Mouse (Mus musculus) forebrain, postnatal 0 days (tissue): ENCODE measurements at regions not wholly inside any gene's neighbourhood (a gene's known extent, or its start where the extent isn't known, plus 50 kb on each side); places are given as distances from the start of the nearest gene placed in this dataset.
A peak's percentile ranks its signal among the peaks of the same experiment; 100 is the strongest.

Source experiments
- ATAC-seq: fragments of 200-750 bp; cut with Nextera tagmentation; 2 replicates; pipeline ENCODE4 v1.8.0; 2017; ENCODE audit warnings: mild to moderate bottlenecking, moderate library complexity
- DNase-seq: peaks from one replicate; pipeline ENCODE4 v3.0.0-alpha.2; 2015
- H3K27ac ChIP-seq: fragments of 300-500 bp; sonication (generic); 2 replicates; pipeline ENCODE4 v1.5.1; 2014; ENCODE audit warnings: low read depth, mild to moderate bottlenecking, antibody characterized with exemption, low read length, moderate library complexity, mixed read lengths
- H3K27me3 ChIP-seq: fragments of 300-500 bp; sonication (generic); 2 replicates; pipeline ENCODE4 v1.6.1; 2014; ENCODE audit warnings: mild to moderate bottlenecking, low read length, mixed read lengths; ENCODE audit not compliant: insufficient read depth
- H3K36me3 ChIP-seq: fragments of 300-500 bp; sonication (generic); 2 replicates; pipeline ENCODE4 v1.6.1; 2014; ENCODE audit warnings: mild to moderate bottlenecking, moderate library complexity; ENCODE audit not compliant: insufficient read depth
- H3K4me1 ChIP-seq: fragments of 300-500 bp; sonication (generic); 2 replicates; pipeline ENCODE4 v1.6.1; 2014; ENCODE audit warnings: antibody characterized with exemption; ENCODE audit not compliant: insufficient read depth
- H3K4me2 ChIP-seq: fragments of 300-500 bp; sonication (generic); 2 replicates; pipeline ENCODE4 v1.6.1; 2014; ENCODE audit warnings: low read depth, mild to moderate bottlenecking, moderate library complexity
- H3K4me3 ChIP-seq: fragments of 300-500 bp; sonication (generic); 2 replicates; pipeline ENCODE4 v1.5.1; 2014; ENCODE audit warnings: low read depth, low read length, mixed read lengths
- H3K9ac ChIP-seq: fragments of 300-500 bp; sonication (generic); 2 replicates; pipeline ENCODE4 v1.6.1; 2014; ENCODE audit warnings: mild to moderate bottlenecking
- H3K9me3 ChIP-seq: fragments of 300-500 bp; sonication (generic); 2 replicates; pipeline ENCODE4 v1.6.1; 2016; ENCODE audit warnings: low read length
- CTCF ChIP-seq: sonication (generic); IDR thresholded peaks from 2 replicates; pipeline ENCODE4 v1.5.1; 2016; ENCODE audit warnings: antibody characterized with exemption, control low read depth, low read depth
- WGBS: fragments of 180-500 bp; shearing (Covaris S2); extraction: QIAGEN DNeasy Blood & Tissue Kit; methylation state at CpG from one replicate; pipeline ENCODE4 v1.1.7; 2014; 5-methylcytosine and 5-hydroxymethylcytosine counted together

DNA sequence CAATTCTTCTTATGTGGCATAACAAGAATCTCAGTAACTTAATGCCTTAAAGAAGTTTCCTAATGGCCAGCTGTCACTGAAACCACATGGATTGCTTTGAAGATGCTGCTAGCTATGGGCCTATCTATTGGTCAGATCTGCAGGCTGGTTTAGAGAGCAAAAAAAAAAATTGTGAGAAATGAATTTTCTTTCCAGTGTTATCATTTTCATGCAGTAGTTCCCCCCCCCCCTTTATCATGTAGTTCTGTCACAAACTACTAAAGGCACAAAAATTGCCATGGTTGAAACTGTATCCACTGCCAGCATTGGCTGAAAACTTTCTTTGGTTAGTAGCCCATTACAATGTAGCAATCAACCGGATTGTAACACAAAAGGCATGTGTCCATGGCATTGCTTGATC lies 487.6 kb downstream of the Olfm4 start:
- Histone ChIP-seq H3K9ac (no peak overlapping the region), H3K9me3 (no peaks in the 10 kb centered on the region), H3K27me3 (no peaks in the 10 kb centered on the region), H3K4me1 (no peaks in the 10 kb centered on the region), H3K27ac (no peak overlapping the region), H3K4me2 (no peak overlapping the region), H3K36me3 (no peaks in the 10 kb centered on the region), H3K4me3 (no peak overlapping the region)
- no peak for DNase-seq
- 21% methylated on average over 1 of the region's 1 CpGs for WGBS
- TF ChIP-seq CTCF, result no peak
- no peak for ATAC-seq

DNA sequence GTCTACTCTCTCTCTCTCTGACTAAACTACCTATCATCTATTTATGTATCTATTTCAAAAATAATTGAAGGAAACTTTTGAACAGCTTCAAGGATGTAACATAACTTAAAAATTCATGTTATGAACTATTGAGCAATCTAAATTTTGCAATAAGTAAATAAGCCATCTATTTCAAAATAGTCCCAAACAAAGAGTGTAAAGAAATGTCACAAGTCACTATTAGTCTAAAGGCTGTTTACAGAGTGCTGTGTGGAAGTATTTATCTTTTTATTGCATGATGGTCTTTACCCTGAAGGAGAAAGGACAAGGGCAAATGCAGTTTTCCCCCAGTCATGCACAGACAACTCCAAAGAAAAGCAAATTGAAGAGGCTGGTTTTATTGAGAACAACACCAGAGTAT lies 496.0 kb downstream of the Olfm4 start:
- Histone ChIP-seq H3K9ac (no peak overlapping the region), H3K9me3 (no peaks in the 10 kb centered on the region), H3K4me2 (no peak overlapping the region), H3K27ac (no peak overlapping the region), H3K4me3 (no peak overlapping the region), H3K4me1 (no peaks in the 10 kb centered on the region), H3K36me3 (no peaks in the 10 kb centered on the region), H3K27me3 (no peaks in the 10 kb centered on the region)
- TF ChIP-seq CTCF, result no peak
- ATAC-seq (no peak), DNase-seq (no peak)

DNA sequence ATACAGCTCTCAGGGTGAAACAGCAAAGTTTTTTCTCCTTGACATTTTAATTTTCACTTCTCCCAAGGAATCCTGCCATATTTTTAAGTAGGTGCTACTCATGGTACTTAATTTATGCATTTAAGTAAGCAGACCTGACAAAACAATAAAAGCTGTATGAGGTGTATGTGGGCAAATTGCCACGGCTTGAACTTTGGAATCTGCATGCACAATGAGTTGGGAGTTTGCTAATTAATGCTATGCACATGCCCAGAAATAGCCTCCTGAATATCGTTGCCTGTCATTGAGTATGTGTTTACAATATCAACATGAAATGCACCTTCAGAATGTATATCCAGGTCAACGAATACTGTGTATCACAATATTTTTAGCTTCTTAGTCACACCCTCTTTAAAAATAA lies 498.9 kb downstream of the Olfm4 start:
- 33% methylated on average over 3 of the region's 3 CpGs for WGBS
- Histone ChIP-seq H3K27ac (no peak overlapping the region), H3K9me3 (no peaks in the 10 kb centered on the region), H3K9ac (no peak overlapping the region), H3K27me3 (no peaks in the 10 kb centered on the region; the same call in 1 of the 2 replicates), H3K4me3 (no peak overlapping the region), H3K4me2 (no peak overlapping the region), H3K36me3 (no peaks in the 10 kb centered on the region), H3K4me1 (no peaks in the 10 kb centered on the region)
- no peak for DNase-seq
- TF ChIP-seq CTCF, result no peak
- no peak for ATAC-seq

DNA sequence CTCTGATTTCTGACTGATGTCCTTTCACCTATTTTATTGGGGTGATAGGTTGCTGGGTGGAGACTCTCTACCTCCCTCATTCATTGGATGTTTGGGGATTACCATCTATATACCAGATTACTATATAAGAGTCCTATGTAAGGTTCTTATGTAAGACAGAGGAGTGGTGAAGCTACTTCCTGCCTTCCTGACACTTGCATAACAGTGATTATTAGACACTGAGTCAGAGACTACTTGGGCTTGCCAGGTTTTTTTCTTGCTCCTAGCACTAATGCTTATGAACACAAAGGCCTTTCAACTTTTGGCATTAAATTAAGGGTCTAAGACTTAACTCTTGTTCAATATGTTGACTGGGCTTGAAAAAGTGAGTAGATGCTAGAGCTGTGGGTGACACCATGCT lies 500.4 kb downstream of the Olfm4 start:
- ATAC-seq (no peak), DNase-seq (no peak)

DNA sequence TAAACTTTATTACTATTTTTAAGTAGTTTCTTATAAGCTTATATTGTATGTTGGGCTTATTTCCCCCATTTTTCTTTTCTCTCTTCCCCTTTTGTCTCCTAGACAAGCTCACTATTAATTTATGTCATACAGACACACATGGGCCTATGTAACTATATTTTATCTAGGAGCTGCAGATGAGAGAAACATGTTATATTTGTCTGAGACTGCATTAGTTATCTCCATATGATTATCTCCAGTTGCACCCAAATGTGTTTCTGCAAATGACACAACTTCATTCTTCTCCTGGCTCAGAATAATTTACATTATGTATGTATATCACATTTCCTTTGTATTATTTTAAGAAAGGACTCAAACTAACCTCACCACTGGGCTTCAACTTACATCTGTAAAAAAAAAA lies 501.3 kb downstream of the Olfm4 start:
- Histone ChIP-seq H3K4me1 (no peaks in the 10 kb centered on the region), H3K27me3 (no peaks in the 10 kb centered on the region; the same call in 1 of the 2 replicates), H3K27ac (no peak overlapping the region), H3K9ac (no peak overlapping the region), H3K4me3 (no peak overlapping the region), H3K36me3 (no peaks in the 10 kb centered on the region), H3K9me3 (no peaks in the 10 kb centered on the region), H3K4me2 (no peak overlapping the region)
- DNase-seq, result no peak
- no peak for ATAC-seq
- no peak for TF ChIP-seq CTCF

More for the DNA sequence above, 500.4 kb downstream of the Olfm4 start:
- no peak overlapping the region for H3K27ac ChIP-seq
- no peaks in the 10 kb centered on the region for H3K36me3 ChIP-seq
- H3K4me2 ChIP-seq, result no peak overlapping the region
- H3K9me3 ChIP-seq, result no peaks in the 10 kb centered on the region
- H3K4me3 ChIP-seq, result no peak overlapping the region
- H3K9ac ChIP-seq, result no peak overlapping the region
- TF ChIP-seq CTCF, result no peak
- H3K4me1 ChIP-seq, result no peaks in the 10 kb centered on the region
- no peaks in the 10 kb centered on the region; the same call in 1 of the 2 replicates for H3K27me3 ChIP-seq

DNA sequence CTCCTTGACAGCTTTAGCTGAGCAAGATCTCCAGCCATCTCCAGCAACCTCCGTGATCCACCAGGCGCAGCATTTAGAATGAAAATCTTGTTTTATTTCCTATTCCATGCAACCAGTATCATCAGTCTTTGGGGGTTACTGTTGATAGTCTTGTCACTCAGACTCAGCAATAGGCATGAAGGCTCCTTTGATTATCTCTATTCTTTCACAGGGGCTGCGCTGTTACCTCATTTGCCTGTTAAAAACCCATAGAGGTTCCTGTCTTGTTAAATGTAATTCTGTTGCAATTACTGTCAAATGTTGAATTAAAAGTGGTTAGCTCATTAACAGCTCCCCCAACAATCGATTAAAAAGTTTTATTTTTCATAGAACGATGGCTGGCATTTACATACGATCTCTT lies 502.7 kb downstream of the Olfm4 start:
- WGBS, result 37% methylated on average over 6 of the region's 6 CpGs
- no peak for DNase-seq
- no peak for TF ChIP-seq CTCF
- no peaks in the 10 kb centered on the region for H3K9me3 ChIP-seq
- H3K4me3 ChIP-seq, result no peak overlapping the region
- no peaks in the 10 kb centered on the region for H3K4me1 ChIP-seq
- no peaks in the 10 kb centered on the region for H3K36me3 ChIP-seq
- peak; percentile 43; the same call in 1 of the 2 replicates for ATAC-seq
- no peak overlapping the region for H3K4me2 ChIP-seq
- no peak overlapping the region for H3K9ac ChIP-seq
- H3K27ac ChIP-seq, result no peak overlapping the region
- no peaks in the 10 kb centered on the region; the same call in 1 of the 2 replicates for H3K27me3 ChIP-seq

DNA sequence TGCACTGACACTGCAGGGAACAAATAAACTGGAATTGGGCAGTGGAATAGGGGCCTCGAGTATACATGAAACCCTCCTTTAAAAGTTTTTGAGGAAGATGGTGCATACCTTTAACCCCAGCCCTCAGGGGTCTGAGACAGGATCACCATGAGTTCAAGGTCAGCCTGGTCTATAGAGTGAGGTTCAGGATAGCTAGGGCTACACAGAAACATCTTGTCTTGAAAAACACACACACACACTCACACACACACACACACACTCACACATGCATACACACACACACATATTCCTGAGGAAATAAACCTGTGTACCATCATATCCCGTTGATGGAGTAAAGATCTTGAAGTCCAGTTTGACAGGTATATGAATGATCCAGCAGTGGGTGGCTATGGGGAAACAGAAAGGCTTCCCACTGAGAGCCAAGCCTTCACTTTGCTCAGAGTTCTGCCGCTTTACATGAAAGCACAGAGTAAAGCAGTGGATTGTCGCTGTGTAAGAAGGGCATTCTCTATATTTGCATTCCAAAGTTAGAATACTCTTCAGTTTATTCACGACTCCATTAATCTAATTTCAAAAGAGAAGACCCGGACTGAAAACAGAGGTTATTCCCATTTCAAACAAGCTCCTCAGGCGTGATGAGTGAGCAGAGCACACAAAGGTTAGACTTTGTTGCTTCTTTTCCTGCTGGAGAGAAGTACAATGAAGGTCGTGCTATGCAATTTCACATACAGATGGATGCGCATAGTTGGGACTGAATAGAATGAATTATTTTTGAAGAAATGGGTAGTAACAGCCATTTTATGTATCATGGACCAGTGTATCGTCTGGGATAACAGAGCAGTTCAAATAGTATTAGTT lies 508.4 kb downstream of the Olfm4 start:
- Histone ChIP-seq H3K4me1 (no peaks in the 10 kb centered on the region), H3K36me3 (no peaks in the 10 kb centered on the region), H3K4me3 (no peak overlapping the region), H3K9ac (no peak overlapping the region), H3K9me3 (no peaks in the 10 kb centered on the region), H3K27me3 (no peaks in the 10 kb centered on the region), H3K27ac (no peak overlapping the region), H3K4me2 (no peak overlapping the region)
- WGBS, result 30% methylated on average over 10 of the region's 10 CpGs
- no peak for TF ChIP-seq CTCF
- DNase-seq, result no peak
- ATAC-seq, result no peak
